Mouse (Mus musculus) monocyte, adult 5-6 weeks (primary cell): ENCODE results near the gene Rcc2. TPM values are rescaled to one million over a fixed set of nuclear protein-coding genes. Genes with fewer than 3 reads are reported as not detected.

Source experiments
- ATAC-seq: fragments of 153-309, 156-312 bp; replicated peaks from 2 replicates; pipeline ENCODE4 v1.8.0; 2017; ENCODE audit warnings: mild to moderate bottlenecking; ENCODE audit not compliant: low TSS enrichment, insufficient number of reproducible peaks, severe bottlenecking, poor library complexity, low FRiP score
- total RNA-seq: library from RNA; stranded (forward); fragments of 200-1000, 200-491, 200-594 nt; gene quantifications from 3 replicates; pipeline ENCODE4 v1.2.3, GENCODE M21; 2017

The Rcc2 gene
- total RNA-seq, 1 experiment from 2014 or later, result 37.9 TPM

GRCm38 (mm10) chr4:140732871-140733270 lies 32.5 kb downstream of the Rcc2 start:
- no peak for ATAC-seq

GRCm38 (mm10) chr4:140740655-140741054 lies 40.3 kb downstream of the Rcc2 start:
- 0 out of 2 replicates have a peak, but pooled peaks have one; percentile 24 for ATAC-seq

GRCm38 (mm10) chr4:140741401-140741800 lies 41.1 kb downstream of the Rcc2 start:
- ATAC-seq, result 0 out of 2 replicates have a peak, but pooled peaks have one; percentile 10

GRCm38 (mm10) chr4:140742543-140742942 lies 42.2 kb downstream of the Rcc2 start, which contains the start of gene Padi6:
Gene Padi6, minus strand, starts transcription at chr4:140742643.
- no peak for ATAC-seq

GRCm38 (mm10) chr4:140743086-140743485 lies 42.7 kb downstream of the Rcc2 start:
- no peak for ATAC-seq

- no peak for ATAC-seq
These were observed 44.3 kb downstream of the Rcc2 start for GRCm38 (mm10) chr4:140744654-140745053.

GRCm38 (mm10) chr4:140747978-140748377 lies 47.6 kb downstream of the Rcc2 start:
- ATAC-seq, result no peak

- no peak for ATAC-seq
These were observed 50.0 kb downstream of the Rcc2 start for GRCm38 (mm10) chr4:140750328-140750727.

GRCm38 (mm10) chr4:140753366-140753765 lies 53.0 kb downstream of the Rcc2 start:
- ATAC-seq, result no peak

GRCm38 (mm10) chr4:140755811-140756210 lies 55.5 kb downstream of the Rcc2 start:
- no peak for ATAC-seq

- ATAC-seq, result no peak
These were observed 61.3 kb downstream of the Rcc2 start for GRCm38 (mm10) chr4:140761601-140762000.

- peak; percentile 73; the same call in 1 of the 2 replicates for ATAC-seq
These were observed 62.8 kb downstream of the Rcc2 start for GRCm38 (mm10) chr4:140763158-140763557.

- peak; percentile 52 for ATAC-seq
These were observed 65.6 kb downstream of the Rcc2 start for GRCm38 (mm10) chr4:140765936-140766335.

GRCm38 (mm10) chr4:140768973-140769372 lies 68.6 kb downstream of the Rcc2 start:
- no peak for ATAC-seq

- no peak for ATAC-seq
These were observed 70.1 kb downstream of the Rcc2 start for GRCm38 (mm10) chr4:140770433-140770832.

GRCm38 (mm10) chr4:140771091-140771490 lies 70.8 kb downstream of the Rcc2 start:
- peak; percentile 72 for ATAC-seq

Other genes with a start within 250 kb of the Rcc2 start
- gene Arhgef10l, start 34.5 kb upstream of the Rcc2 start, total RNA-seq, result 139 to 166 TPM (median 160 TPM) in 3 replicates
- gene Padi6, start 42.1 kb downstream of the Rcc2 start, total RNA-seq, result not detected in 3 replicates
- gene Padi4, start 73.7 kb downstream of the Rcc2 start, total RNA-seq, result 5.7 to 16.3 TPM (median 13.0 TPM) in 3 replicates
- gene Padi3, start 110.1 kb downstream of the Rcc2 start, total RNA-seq, result not detected in 3 replicates
- gene Padi1, start 145.2 kb downstream of the Rcc2 start, total RNA-seq, result 0.29 to 0.86 TPM in 2 of 3 replicates, not detected in the other
- gene Padi2, start 205.8 kb downstream of the Rcc2 start, total RNA-seq, result 41.3 to 73.2 TPM (median 47.7 TPM) in 3 replicates